Mouse (Mus musculus): ENCODE data around the gene Net1. TPM values are rescaled to one million over a fixed set of nuclear protein-coding genes. Genes with fewer than 3 reads are reported as not detected.
"Not testable (repeated sequence)": the region's sequence is repeated elsewhere in the genome, so short reads cannot be mapped to it uniquely, and the experiment has no call there.

Gene Net1
- total RNA-seq, 2 experiments from 2014 or later = 44.0 to 50.3 TPM

GRCm38 (mm10) chr13:3850330-3850729 is 67.7 kb downstream of the Net1 start:
- intact Hi-C loops (cut with DNase I) = no loop called here
- DNase-seq (ENCODE audit: low spot score in 2 of 2) = no peak

GRCm38 (mm10) chr13:3840662-3841061 is 77.4 kb downstream of the Net1 start:
- intact Hi-C loops (cut with DNase I); DNase-seq (ENCODE audit: low spot score in 2 of 2): not testable (repeated sequence)

GRCm38 (mm10) chr13:3837312-3837807 is 80.7 kb downstream of the Net1 start, which contains the start of gene Calm4:
Gene Calm4, plus strand, starts transcription at chr13:3837757.
- DNase-seq (ENCODE audit: low spot score in 2 of 2); intact Hi-C loops (cut with DNase I): not testable (repeated sequence)

- intact Hi-C loops (cut with DNase I) = not testable (repeated sequence)
These were observed 84.4 kb downstream of the Net1 start for GRCm38 (mm10) chr13:3833644-3834043.

GRCm38 (mm10) chr13:3832450-3832849 is 85.6 kb downstream of the Net1 start:
- no peak for DNase-seq (ENCODE audit: low spot score in 2 of 2)
- intact Hi-C loops (cut with DNase I) = no loop called here

More at GRCm38 (mm10) chr13:3833644-3834043, 84.4 kb downstream of the Net1 start:
- not testable (repeated sequence) for DNase-seq (ENCODE audit: low spot score in 2 of 2)

Small RNAs within 50 kb of the gene (microRNA-seq; reads per million reads assigned to microRNA genes)
- 0 reads per million in 2 experiments for gene Gm22460

Other genes with a start within 250 kb of the Net1 start
- not detected for gene Calml3, start 113.9 kb downstream of the Net1 start, total RNA-seq (2021)
- gene Calm4, start 80.5 kb downstream of the Net1 start, total RNA-seq (2021) = not detected
- gene Calm5, start 64.0 kb downstream of the Net1 start, total RNA-seq (2021) = not detected
- gene Tubal3, start 54 bp upstream of the Net1 start, total RNA-seq (2021) = not detected
- under 1 TPM in 1 of 2 experiments, not detected in 1; 0.23 TPM for gene Ucn3, start 27.1 kb upstream of the Net1 start, total RNA-seq (2021)
- gene Akr1c14, start 130.8 kb upstream of the Net1 start, total RNA-seq (2021) = 1 to 10 TPM in 1 of 2 experiments, under 1 TPM in 1; 0.94 to 1.8 TPM
- gene Akr1c18, start 232.4 kb upstream of the Net1 start, total RNA-seq (2021) = 1 to 10 TPM; 1.1 to 1.7 TPM

Measured in left cerebral cortex, postnatal 25 days (tissue).